Mouse (Mus musculus): ENCODE results near the gene Dip2c. TPM values are rescaled to one million over a fixed set of nuclear protein-coding genes. Genes with fewer than 3 reads are reported as not detected.

The Dip2c gene
- polyA plus RNA-seq, 1 experiment from 2014 or later: 4.2 TPM

DNA sequence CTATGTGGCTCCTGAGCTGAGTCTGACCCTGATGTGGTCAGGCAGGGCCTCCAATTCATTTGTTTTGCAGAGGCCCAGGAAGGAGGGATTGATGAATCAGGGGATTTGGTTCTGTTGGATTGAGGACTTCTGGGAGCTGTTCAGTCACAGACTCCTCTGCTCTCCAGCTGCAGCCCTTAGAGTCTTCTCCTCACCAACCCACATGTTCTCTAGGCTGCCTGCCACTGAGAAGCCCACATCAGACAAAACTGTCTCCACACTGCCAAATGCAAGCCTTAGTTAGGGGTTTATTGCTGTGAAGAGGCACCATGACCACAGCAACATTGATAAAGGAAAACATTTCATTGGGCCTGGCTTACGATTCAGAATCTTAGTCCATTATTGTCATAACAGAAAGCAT is 387.3 kb downstream of the Dip2c start:
- no peaks in the 10 kb centered on the region for H3K36me3 ChIP-seq
- no peak overlapping the region for H3K4me3 ChIP-seq (replicated peaks)
- no peak overlapping the region for H3K27ac ChIP-seq
- H3K4me2 ChIP-seq (replicated peaks): no peak overlapping the region
- 96% methylated on average over 1 of the region's 1 CpGs for WGBS
- no peaks in the 10 kb centered on the region for H3K27me3 ChIP-seq (replicated peaks)
- no peak overlapping the region for H3K9ac ChIP-seq
- H3K9me3 ChIP-seq: no peaks in the 10 kb centered on the region
- ATAC-seq: no peak
- H3K4me1 ChIP-seq (replicated peaks): no peaks in the 10 kb centered on the region

DNA sequence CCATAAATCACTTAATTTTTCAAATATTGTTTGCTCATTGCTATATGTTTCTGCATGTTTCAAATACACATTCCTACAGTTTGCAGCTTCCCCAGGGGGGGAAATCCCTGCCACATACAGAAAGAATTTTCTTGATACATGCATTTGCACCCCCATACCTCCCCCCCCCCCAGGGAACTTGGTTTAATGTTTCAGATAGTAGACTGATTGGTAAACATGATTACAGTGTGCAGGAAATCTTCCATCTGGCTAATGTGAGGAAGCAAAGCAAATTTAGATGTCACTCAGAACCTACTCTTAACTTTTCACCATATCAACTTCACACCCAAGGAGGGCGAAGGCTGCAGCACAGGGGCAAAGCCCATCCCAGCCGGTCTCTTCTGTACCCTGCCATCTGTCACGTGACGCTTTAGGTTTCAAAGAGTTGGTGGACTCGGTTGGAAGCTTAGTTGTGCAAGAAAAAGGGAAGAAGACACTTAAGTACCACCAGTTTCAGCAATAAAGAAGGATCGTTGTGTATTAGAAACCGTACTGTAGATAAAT is 391.7 kb downstream of the Dip2c start:
- no peak overlapping the region for H3K9ac ChIP-seq
- H3K9me3 ChIP-seq: no peaks in the 10 kb centered on the region
- H3K4me1 ChIP-seq (replicated peaks): no peaks in the 10 kb centered on the region
- WGBS: 81% methylated on average over 7 of the region's 7 CpGs
- H3K36me3 ChIP-seq: no peaks in the 10 kb centered on the region
- no peak overlapping the region for H3K27ac ChIP-seq
- H3K4me2 ChIP-seq (replicated peaks): no peak overlapping the region
- no peaks in the 10 kb centered on the region for H3K27me3 ChIP-seq (replicated peaks)
- ATAC-seq: no peak
- H3K4me3 ChIP-seq (replicated peaks): no peak overlapping the region

DNA sequence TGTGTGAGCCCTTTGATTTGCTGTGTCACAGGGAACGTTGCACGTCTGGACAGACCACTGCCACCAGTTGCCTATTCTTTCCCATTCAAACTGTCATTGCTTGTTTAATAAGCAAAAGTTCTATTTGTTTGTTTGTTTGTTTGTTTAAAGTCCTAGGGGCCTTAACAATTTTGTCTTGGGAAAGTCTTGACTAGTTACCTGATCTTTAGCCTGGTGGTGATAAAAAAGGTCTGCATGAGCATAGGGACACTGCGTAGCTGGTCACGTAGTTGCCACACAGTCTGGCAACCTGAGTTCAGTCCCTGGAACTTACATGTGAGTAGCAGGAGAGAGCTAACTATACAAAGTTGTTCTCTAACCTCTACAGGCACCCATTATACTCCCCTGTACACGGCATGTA is 392.9 kb downstream of the Dip2c start:
- ATAC-seq: no peak
- WGBS: 91% methylated on average over 5 of the region's 5 CpGs
- no peak overlapping the region for H3K4me3 ChIP-seq (replicated peaks)

DNA sequence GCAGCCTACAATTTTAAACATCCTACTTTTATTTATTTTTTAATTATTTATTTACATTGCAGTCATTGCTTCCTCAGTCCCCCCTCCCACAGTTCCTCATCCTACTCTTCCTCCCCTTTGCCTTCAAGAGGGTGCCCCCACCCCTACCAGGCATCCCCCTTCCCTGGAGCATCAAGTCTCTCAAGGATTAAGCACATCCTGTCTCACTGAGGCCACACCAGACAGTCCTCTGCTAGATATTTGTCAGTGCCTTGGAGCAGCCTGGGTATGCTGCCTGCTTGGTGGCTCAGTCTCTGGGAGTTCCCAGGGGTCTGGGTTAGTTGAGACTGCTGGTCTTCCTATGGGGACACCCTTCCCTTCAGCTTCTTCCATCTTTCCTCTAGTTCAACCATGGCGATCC is 397.8 kb downstream of the Dip2c start:
- H3K9me3 ChIP-seq: no peaks in the 10 kb centered on the region
- H3K27me3 ChIP-seq (replicated peaks): no peaks in the 10 kb centered on the region
- no peak overlapping the region for H3K4me2 ChIP-seq (replicated peaks)
- no peak for ATAC-seq
- no peak overlapping the region for H3K9ac ChIP-seq
- 95% methylated on average over 1 of the region's 1 CpGs for WGBS
- H3K4me3 ChIP-seq (replicated peaks): no peak overlapping the region
- no peaks in the 10 kb centered on the region for H3K4me1 ChIP-seq (replicated peaks)
- H3K36me3 ChIP-seq: no peaks in the 10 kb centered on the region
- H3K27ac ChIP-seq: no peak overlapping the region

More for the DNA sequence above, 392.9 kb downstream of the Dip2c start:
- Histone ChIP-seq H3K9ac (no peak overlapping the region), H3K9me3 (no peaks in the 10 kb centered on the region), H3K36me3 (no peaks in the 10 kb centered on the region), H3K4me1 (replicated peaks) (no peaks in the 10 kb centered on the region), H3K27me3 (replicated peaks) (no peaks in the 10 kb centered on the region), H3K4me2 (replicated peaks) (no peak overlapping the region), H3K27ac (no peak overlapping the region)

DNA sequence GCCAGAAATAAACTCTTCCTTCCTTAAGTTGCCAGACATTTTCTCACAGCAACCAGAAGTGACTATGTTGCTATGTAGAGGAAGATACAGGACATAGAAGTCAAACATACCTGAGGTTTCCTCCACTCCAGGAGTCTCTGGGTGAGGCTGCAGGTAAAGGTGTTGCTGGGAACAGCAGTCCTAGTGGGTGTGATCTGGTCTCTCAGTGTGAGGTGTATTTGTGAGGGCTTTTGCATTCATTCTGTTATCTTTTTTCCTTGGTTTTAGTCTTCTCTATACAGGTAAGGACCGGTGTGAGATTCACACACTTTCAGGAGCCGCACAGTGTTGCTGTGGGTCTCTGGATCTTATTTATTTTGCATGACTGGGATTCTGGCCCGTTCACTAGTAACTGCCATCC is 405.2 kb downstream of the Dip2c start:
- Histone ChIP-seq H3K4me3 (replicated peaks) (no peak overlapping the region), H3K9ac (no peak overlapping the region), H3K9me3 (no peaks in the 10 kb centered on the region), H3K27ac (no peak overlapping the region), H3K27me3 (replicated peaks) (no peaks in the 10 kb centered on the region), H3K36me3 (peaks cover 5% of the 10 kb centered on the region), H3K4me1 (replicated peaks) (no peaks in the 10 kb centered on the region), H3K4me2 (replicated peaks) (no peak overlapping the region)
- WGBS: 96% methylated on average over 3 of the region's 3 CpGs
- ATAC-seq: no peak

DNA sequence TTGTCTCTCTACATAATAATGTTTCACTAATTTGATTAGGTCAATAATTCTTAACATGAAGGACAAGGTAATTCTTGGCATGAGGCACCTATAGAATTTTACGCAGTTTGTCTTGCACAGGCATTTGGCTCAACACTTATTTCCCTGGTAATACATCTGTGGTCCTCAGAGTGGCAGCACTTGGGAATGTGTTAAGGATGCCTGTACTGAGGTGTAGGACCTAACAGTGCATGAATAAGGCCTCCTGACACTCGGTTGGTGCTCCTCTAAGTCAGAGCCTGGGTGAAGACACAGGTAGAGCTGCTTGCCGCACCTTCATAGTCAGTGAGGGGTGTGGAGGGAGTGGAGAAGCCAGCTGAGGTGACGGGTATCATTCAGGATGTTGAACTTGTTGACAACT is 407.0 kb downstream of the Dip2c start:
- Histone ChIP-seq H3K27ac (no peak overlapping the region), H3K36me3 (peaks cover 18% of the 10 kb centered on the region), H3K27me3 (replicated peaks) (no peaks in the 10 kb centered on the region), H3K9me3 (no peaks in the 10 kb centered on the region), H3K4me3 (replicated peaks) (no peak overlapping the region), H3K4me2 (replicated peaks) (no peak overlapping the region), H3K4me1 (replicated peaks) (no peaks in the 10 kb centered on the region), H3K9ac (no peak overlapping the region)
- WGBS: 89% methylated on average over 4 of the region's 4 CpGs
- no peak for ATAC-seq

DNA sequence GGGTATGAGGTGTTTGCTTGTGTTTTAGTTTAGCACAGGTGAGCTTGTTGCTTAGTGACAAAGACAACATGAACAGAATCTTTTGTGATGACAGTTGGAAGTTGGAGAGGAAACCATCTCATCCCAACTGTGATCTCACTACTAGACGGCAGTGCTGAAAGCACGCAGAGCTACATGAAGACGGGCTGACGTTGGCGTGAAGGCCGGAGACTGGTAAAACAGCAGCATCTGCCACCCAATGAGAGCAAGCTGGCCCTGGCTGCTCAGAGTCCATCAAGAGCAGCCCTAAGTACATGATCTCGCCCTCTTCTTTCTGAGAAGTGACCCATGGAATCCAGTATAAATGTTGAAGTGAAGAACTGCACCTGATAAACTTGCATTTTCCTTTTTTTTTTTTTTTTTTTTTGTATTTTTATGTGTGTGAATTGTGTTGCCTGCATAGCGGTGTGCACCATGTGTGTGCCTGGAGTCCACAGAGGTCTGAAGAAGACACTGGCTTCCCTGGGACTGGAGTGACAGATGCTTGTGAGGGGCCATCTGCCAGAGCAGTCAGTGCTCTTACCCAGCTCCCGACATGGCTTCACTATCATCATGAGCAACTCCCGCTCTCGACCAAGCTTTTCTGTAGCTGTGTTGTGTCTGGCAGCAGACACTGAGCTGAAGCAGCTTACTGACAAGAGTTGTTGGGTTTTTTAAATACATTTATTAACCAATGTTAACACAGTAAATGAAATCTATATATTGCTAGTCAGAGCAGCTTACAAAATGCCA is 408.0 kb downstream of the Dip2c start:
- Histone ChIP-seq H3K27me3 (replicated peaks) (no peaks in the 10 kb centered on the region), H3K4me2 (replicated peaks) (no peak overlapping the region), H3K4me3 (replicated peaks) (no peak overlapping the region), H3K27ac (no peak overlapping the region), H3K4me1 (replicated peaks) (no peaks in the 10 kb centered on the region), H3K36me3 (peaks cover 29% of the 10 kb centered on the region), H3K9ac (no peak overlapping the region), H3K9me3 (no peaks in the 10 kb centered on the region)
- 93% methylated on average over 11 of the region's 11 CpGs for WGBS
- ATAC-seq: no peak

DNA sequence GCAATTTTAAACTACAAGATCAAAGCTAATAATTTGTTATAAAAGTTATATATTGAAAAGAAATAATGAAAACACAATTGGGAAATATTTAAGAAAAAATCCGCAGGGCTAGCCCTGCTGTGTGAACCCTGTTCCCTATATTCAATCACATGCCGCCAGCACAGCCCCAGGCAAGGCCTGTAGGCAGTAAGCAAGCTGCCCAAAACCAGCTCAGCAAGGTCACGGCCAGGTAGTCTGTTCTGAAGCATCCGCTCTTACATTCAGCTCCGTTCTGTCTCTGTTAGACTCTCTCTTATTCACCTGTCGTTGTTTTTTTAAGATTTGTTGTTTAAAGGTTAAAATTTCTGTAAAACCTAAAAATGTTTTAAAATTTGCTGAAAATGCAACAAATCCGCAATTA is 409.9 kb downstream of the Dip2c start:
- peaks cover 37% of the 10 kb centered on the region for H3K36me3 ChIP-seq
- WGBS: 90% methylated on average over 7 of the region's 7 CpGs

DNA sequence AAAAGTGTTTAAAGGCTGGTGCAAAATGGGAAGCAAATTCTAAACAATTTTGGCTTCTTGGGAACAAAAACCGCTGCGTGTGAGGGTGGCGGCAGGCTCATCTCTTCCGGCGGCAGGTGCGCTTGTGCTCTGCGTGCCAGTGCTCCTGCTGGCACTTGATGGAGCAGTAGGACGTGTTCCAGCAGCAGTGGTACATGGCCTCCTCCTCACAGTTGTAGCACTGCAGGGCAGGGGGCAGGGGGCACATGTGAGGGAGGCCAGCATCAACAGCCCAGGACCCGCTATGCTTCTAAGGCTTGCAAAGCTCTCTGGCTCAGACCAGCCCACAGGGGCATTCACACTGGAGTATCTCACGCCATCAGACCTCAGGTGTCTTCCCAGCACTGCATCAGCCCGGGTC is 410.4 kb downstream of the Dip2c start:
- H3K9me3 ChIP-seq: no peaks in the 10 kb centered on the region
- WGBS: 87% methylated on average over 11 of the region's 11 CpGs
- H3K36me3 ChIP-seq: peaks cover 42% of the 10 kb centered on the region
- ATAC-seq: no peak
- no peaks in the 10 kb centered on the region for H3K4me1 ChIP-seq (replicated peaks)
- H3K4me2 ChIP-seq (replicated peaks): no peak overlapping the region
- no peak overlapping the region for H3K9ac ChIP-seq
- H3K27ac ChIP-seq: no peak overlapping the region
- no peaks in the 10 kb centered on the region for H3K27me3 ChIP-seq (replicated peaks)
- H3K4me3 ChIP-seq (replicated peaks): no peak overlapping the region

More for the DNA sequence above, 409.9 kb downstream of the Dip2c start:
- Histone ChIP-seq H3K4me2 (replicated peaks) (no peak overlapping the region), H3K4me3 (replicated peaks) (no peak overlapping the region), H3K9ac (no peak overlapping the region), H3K4me1 (replicated peaks) (no peaks in the 10 kb centered on the region), H3K27me3 (replicated peaks) (no peaks in the 10 kb centered on the region), H3K27ac (no peak overlapping the region), H3K9me3 (no peaks in the 10 kb centered on the region)
- ATAC-seq: no peak

DNA sequence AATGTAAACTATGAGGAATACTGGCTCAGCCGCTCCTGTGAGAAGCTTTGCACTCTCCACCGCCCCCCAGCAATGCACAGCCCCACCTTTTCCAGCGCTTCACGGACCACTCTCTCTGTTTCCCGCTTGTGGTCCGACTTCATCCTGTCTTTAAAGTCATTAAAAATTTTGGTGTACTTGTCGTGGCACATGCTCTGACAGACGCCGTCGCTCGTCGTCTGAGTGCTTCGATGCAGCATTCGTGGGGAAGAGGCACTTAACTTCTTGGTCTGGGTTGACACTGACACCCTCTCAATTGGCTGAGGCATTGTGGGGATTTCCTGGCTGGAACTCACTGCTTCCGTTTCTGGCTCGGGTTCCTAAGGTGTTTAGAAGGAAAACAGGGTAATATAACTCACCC is 413.0 kb downstream of the Dip2c start:
- Histone ChIP-seq H3K4me1 (replicated peaks) (no peaks in the 10 kb centered on the region), H3K27ac (no peak overlapping the region), H3K4me3 (replicated peaks) (no peak overlapping the region), H3K27me3 (replicated peaks) (no peaks in the 10 kb centered on the region), H3K36me3 (peaks cover 42% of the 10 kb centered on the region), H3K9me3 (no peaks in the 10 kb centered on the region), H3K4me2 (replicated peaks) (no peak overlapping the region), H3K9ac (no peak overlapping the region)
- no peak for ATAC-seq
- WGBS: 81% methylated on average over 16 of the region's 16 CpGs

DNA sequence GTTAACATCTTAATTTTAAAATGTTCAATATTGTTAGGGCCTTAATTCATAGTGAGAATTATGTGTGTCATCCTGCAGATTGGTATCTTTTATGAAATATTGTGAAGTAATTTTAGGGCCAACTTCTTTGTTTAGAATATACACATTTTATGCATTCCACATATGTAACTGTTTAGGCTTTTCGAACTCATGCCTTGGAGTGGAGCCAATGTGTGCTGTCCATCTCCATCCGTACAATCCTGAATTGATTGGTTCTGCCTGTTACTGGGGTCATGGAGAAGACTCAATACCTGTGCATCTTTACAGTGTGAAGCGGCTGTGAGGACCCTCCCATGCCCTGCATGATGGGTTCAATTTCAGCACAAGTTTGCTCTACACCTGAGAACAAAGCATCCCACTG is 416.5 kb downstream of the Dip2c start:
- Histone ChIP-seq H3K4me3 (replicated peaks) (no peak overlapping the region), H3K36me3 (peaks cover 30% of the 10 kb centered on the region), H3K27me3 (replicated peaks) (no peaks in the 10 kb centered on the region), H3K9me3 (no peaks in the 10 kb centered on the region), H3K27ac (no peak overlapping the region), H3K4me2 (replicated peaks) (no peak overlapping the region), H3K9ac (no peak overlapping the region), H3K4me1 (replicated peaks) (no peaks in the 10 kb centered on the region)
- no peak for ATAC-seq
- 73% methylated on average over 3 of the region's 3 CpGs for WGBS

DNA sequence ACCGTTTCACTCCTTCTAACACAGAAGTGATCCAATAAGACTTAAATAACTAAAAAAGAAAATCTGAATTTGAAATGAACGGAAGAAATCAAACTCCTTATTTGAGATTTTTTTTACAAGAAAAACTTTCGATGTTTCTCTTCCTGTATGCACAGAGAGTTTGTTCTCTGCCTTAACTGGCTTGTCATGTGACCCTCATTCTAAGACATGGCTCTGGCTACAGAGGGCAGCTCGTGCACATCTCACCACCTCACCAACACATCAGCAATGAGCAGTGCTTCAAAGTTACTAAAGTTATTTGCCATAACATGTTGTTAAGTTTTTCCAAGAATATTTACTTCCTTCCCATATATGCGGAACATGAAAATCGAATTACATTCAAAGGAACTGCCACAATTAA is 418.3 kb downstream of the Dip2c start:
- H3K4me2 ChIP-seq (replicated peaks): no peak overlapping the region
- no peak overlapping the region for H3K4me3 ChIP-seq (replicated peaks)
- H3K9ac ChIP-seq: no peak overlapping the region
- no peak overlapping the region for H3K27ac ChIP-seq
- 93% methylated on average over 6 of the region's 6 CpGs for WGBS
- no peaks in the 10 kb centered on the region for H3K27me3 ChIP-seq (replicated peaks)
- no peak for ATAC-seq
- peaks cover 18% of the 10 kb centered on the region; the same call in 1 of the 2 replicates for H3K36me3 ChIP-seq
- H3K4me1 ChIP-seq (replicated peaks): no peaks in the 10 kb centered on the region
- no peaks in the 10 kb centered on the region for H3K9me3 ChIP-seq

DNA sequence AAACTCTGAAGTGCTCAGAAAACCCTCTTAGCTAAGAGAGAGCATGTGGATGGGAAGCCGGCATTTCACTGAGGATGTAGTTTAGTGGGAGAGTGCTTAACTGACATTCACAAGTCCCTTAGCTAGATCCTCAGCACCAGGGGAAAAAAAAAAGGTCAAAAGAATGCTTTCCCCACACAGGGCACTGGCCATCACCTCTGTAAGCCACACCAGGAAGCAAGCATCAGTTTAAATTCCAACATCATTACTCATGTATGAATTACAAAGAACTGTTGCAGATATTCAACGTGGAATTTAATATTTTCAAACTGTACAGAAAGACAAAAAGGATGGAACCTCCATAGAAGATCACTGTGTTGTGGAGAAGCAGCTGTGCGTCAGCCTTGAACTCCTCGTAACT is 419.1 kb downstream of the Dip2c start:
- peaks cover 18% of the 10 kb centered on the region; the same call in 1 of the 2 replicates for H3K36me3 ChIP-seq
- H3K4me1 ChIP-seq (replicated peaks): no peaks in the 10 kb centered on the region
- no peaks in the 10 kb centered on the region for H3K27me3 ChIP-seq (replicated peaks)
- H3K4me3 ChIP-seq (replicated peaks): no peak overlapping the region
- 79% methylated on average over 4 of the region's 4 CpGs for WGBS
- no peak overlapping the region for H3K27ac ChIP-seq
- no peaks in the 10 kb centered on the region for H3K9me3 ChIP-seq
- no peak overlapping the region for H3K4me2 ChIP-seq (replicated peaks)
- no peak overlapping the region for H3K9ac ChIP-seq
- no peak for ATAC-seq

Measured in intestine, embryonic 15.5 days (tissue).